Mouse (Mus musculus) mesoderm, embryonic 11.5 days (tissue): ENCODE data around the gene Scn8a.
A peak's percentile ranks its signal among the peaks of the same experiment; 100 is the strongest.

ENCODE experiments used
- DNase-seq: peaks from one replicate; pipeline ENCODE4 v3.0.0-alpha.2; 2012; ENCODE audit warnings: low read depth, low spot score

The Scn8a gene

GRCm38 (mm10) chr15:101092829-101093648 is 223.4 kb downstream of the Scn8a start:
- DNase-seq: peak; percentile 91

DNA sequence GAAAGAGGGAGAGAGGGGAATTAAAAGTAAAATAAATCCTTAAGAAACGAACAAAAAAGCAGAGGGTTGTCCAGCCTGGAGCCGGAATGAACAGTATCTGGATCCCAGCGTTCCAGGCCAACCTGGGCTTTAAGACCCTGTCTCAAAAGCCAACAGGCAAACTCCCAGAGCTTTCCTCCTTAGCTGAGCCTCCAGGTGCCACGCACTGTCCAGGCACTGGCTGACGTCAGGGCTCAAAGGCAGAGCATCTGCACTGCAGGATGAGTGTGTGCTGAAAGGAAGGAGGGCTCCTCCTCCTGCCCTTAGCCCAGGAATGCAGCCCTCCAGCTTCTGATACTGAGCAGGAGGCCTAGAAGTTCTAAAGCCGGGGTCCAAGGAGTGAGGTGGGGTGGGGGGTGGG is 224.3 kb downstream of the Scn8a start:
- no peak for DNase-seq

DNA sequence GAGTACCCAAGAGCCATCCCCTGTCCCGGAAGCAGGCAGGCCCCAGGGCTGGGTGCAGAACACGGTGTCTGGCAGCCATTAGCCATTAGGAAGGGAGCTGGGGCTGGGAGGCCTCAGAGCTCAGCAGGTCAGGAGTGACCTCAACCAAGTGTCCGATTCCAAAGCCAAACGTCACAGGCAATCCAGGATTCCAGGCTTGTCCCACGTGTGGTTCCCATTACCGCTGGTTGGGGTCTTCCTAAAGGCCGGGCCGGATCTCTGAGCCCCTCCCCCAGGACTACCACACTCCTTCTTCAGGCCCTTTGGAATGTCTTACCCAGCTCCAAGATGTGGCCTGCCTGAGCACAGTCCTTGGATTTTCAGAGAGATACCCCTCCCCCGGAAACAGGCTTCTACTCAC is 225.3 kb downstream of the Scn8a start:
- peak; percentile 73 for DNase-seq

DNA sequence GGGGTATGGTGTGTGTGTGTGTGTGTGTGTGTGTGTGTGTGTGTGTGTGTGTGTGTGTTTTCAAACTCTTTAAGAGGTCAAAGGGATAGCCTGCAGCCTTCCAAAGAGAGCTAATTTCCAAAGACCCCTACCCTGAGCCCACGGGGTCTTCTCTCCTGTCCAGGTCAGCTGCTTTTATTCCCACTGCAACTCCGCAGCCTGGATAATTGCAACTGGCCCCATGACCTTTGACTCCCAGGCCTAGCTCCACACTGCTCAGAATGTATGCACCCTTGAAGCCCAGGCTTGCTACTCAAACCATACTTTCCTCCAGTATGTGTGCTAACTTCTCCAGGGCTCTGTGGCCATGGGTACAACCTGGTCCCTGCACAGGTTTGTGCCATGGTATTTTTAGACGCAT is 225.7 kb downstream of the Scn8a start:
- DNase-seq: no peak
